Mouse (Mus musculus) ovary, adult 2 months (tissue): ENCODE data around the gene Lgi4. TPM values are rescaled to one million over a fixed set of nuclear protein-coding genes. Genes with fewer than 3 reads are reported as not detected.

Experiments used
- polyA plus RNA-seq: library from polyadenylated mRNA; depleted of rRNA; stranded (reverse); fragments of >200 nt; gene quantifications from 2 replicates; pipeline ENCODE4 v1.2.3, GENCODE M21; 2012; rRNA removed

Gene Lgi4
- 5.8 and 6.0 TPM in 2 replicates for polyA plus RNA-seq

DNA sequence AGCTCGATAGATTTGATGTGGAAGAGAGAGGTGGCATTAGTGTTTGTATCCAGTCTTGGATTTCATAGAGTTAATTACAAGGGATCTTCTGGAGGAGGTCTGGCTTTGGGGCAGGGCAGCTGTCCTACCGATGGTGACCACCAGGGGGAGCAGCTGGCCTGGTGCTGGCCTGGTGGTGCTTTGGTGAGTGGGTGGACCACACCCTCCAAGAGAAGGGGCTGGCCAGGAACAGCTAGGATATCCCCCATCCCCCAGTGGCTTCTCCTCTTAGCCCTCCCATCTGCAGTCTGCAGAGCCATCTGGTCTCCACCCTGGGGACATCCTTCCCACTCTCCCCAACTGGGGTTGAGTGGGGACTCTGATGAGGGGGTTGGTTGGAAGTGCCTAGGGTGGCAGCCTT, at the start of gene Lgi4:
Lgi4 (plus strand) TSS at position 235 of the 400 bp plus-strand sequence.

GRCm38 (mm10) chr7:31042431-31042910, 16.7 kb upstream of the Lgi4 start, which contains the start of gene Fxyd5:
Gene Fxyd5 (minus strand): TSS chr7:31042481.

DNA sequence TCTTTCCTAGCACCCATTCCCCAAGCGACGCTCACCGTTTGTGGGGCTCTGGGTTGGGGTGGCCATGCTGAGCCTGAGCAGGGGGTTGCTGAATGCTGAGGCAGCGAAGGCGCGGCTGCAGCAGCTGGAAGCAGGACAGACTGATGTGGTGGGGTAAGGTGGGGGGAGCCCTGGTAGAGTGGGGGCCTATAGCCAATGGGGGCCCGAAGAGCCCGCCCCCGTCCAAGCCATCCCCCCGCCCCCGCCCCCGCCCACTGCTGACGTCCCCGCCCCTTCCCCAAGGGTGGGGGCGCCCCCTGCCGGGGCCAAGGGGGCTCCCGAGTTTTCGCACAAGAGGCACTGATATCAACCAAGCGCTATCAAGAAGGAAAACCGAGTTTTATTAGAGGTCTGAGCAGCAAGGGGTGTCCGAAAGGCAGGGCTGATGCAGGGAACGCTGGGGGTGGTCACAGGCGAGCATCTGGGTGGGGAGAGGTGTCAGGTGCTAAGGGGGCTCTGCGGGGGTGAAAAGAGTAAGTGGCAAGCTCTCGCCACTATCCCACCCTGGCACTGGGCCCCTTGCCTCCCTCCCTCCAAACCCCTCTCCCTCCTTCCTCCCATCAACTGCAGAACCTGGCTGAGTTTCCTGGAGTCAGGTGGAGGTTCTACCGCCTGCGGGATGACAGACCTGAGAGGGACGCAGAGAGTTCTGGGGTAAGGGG, 7.7 kb upstream of the Lgi4 start, which contains the start of gene Fxyd7:
Fxyd7 (minus strand) TSS at position 147 of the 701 bp plus-strand sequence.

DNA sequence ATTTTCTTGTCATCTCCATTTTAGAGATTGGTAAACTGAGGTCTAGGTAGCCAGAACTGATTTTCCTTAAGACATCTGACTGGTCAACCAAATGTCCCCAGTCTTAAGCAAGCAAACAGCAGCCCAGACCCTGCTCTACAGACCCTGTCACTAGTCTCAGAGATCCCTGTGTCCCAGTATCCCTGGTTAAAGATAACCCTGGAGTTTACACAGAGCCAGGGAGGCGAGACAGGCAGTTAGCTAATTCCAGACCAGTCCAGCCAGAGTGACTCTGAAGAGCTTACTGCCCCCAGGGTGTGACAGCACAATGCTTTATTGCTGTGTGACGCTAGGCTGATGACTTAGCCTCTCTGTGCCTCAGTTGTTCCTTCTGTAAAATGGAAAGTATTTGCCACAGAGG, 2.1 kb upstream of the Lgi4 start, which contains the start of gene Fxyd1:
Fxyd1 (minus strand) TSS at position 129 of the 400 bp plus-strand sequence.

GRCm38 (mm10) chr7:31076492-31076891, 17.4 kb downstream of the Lgi4 start, which contains the start of gene Fxyd3:
Gene Fxyd3 (minus strand): TSS chr7:31076704.

GRCm38 (mm10) chr7:31115182-31115581, 56.0 kb downstream of the Lgi4 start, which contains the start of gene Hpn:
Gene Hpn (minus strand): TSS chr7:31115290.

Other genes starting within 250 kb of the Lgi4 start
- 5.7 and 6.9 TPM in 2 replicates for gene Ffar2, start 235.6 kb upstream of the Lgi4 start, polyA plus RNA-seq
- not detected in 2 replicates for gene Ffar3, start 203.2 kb upstream of the Lgi4 start, polyA plus RNA-seq
- 0.02 and 0.07 TPM in 2 replicates for gene Ffar1, start 197.8 kb upstream of the Lgi4 start, polyA plus RNA-seq
- gene Cd22, start 179.0 kb upstream of the Lgi4 start, polyA plus RNA-seq, result 1.4 and 1.6 TPM in 2 replicates
- gene Mag, start 144.5 kb upstream of the Lgi4 start, polyA plus RNA-seq, result 0.99 and 1.1 TPM in 2 replicates
- gene Hamp2, start 134.7 kb upstream of the Lgi4 start, polyA plus RNA-seq, result 3.6 and 6.3 TPM in 2 replicates
- gene Hamp, start 115.3 kb upstream of the Lgi4 start, polyA plus RNA-seq, result 2.3 and 5.6 TPM in 2 replicates
- gene Usf2, start 102.5 kb upstream of the Lgi4 start, polyA plus RNA-seq, result 245 and 388 TPM in 2 replicates
- 139 and 178 TPM in 2 replicates for gene Lsr, start 85.9 kb upstream of the Lgi4 start, polyA plus RNA-seq
- 3.3 and 3.7 TPM in 2 replicates for gene Fam187b, start 85.6 kb upstream of the Lgi4 start, polyA plus RNA-seq
- 45.3 and 62.0 TPM in 2 replicates for gene Fxyd5, start 16.9 kb upstream of the Lgi4 start, polyA plus RNA-seq
- gene Fxyd7, start 7.9 kb upstream of the Lgi4 start, polyA plus RNA-seq, result 10.8 and 13.2 TPM in 2 replicates
- gene Fxyd1, start 2.1 kb upstream of the Lgi4 start, polyA plus RNA-seq, result 373 and 445 TPM in 2 replicates
- 28.6 and 41.3 TPM in 2 replicates for gene Fxyd3, start 17.4 kb downstream of the Lgi4 start, polyA plus RNA-seq
- gene Hpn, start 55.9 kb downstream of the Lgi4 start, polyA plus RNA-seq, result 17.8 and 20.1 TPM in 2 replicates
- gene Scn1b, start 67.7 kb downstream of the Lgi4 start, polyA plus RNA-seq, result 41.7 and 53.9 TPM in 2 replicates
- gene Gramd1a, start 96.6 kb downstream of the Lgi4 start, polyA plus RNA-seq, result 237 and 249 TPM in 2 replicates
- gene Scgb2b2, start 231.2 kb downstream of the Lgi4 start, polyA plus RNA-seq, result not detected in 2 replicates
- gene Scgb1b2, start 232.5 kb downstream of the Lgi4 start, polyA plus RNA-seq, result not detected in 2 replicates